Mouse (Mus musculus): ENCODE data around the gene Zbed5.
A peak's percentile ranks its signal among the peaks of the same experiment; 100 is the strongest.
"Not testable (repeated sequence)": the region's sequence is repeated elsewhere in the genome, so short reads cannot be mapped to it uniquely, and the experiment has no call there.

The Zbed5 gene

GRCm38 (mm10) chr5:129895198-129896088 lies at the start of gene Zbed5:
Zbed5 (plus strand) TSS chr5:129895723.
- peak; percentile 87 for DNase-seq (ENCODE audit: low spot score)

- peak; percentile 95 for DNase-seq (ENCODE audit: low spot score)
These were observed 48.6 kb upstream of the Zbed5 start, which contains the start of gene Sumf2 for GRCm38 (mm10) chr5:129846752-129847557. Sumf2 (plus strand) TSS chr5:129846986.

GRCm38 (mm10) chr5:129847558-129847820 lies 48.0 kb upstream of the Zbed5 start:
- no peak for DNase-seq (ENCODE audit: low spot score)

GRCm38 (mm10) chr5:129855163-129855562 lies 40.4 kb upstream of the Zbed5 start:
- DNase-seq (ENCODE audit: low spot score), result no peak

GRCm38 (mm10) chr5:129856414-129856813 lies 39.1 kb upstream of the Zbed5 start:
- no peak for DNase-seq (ENCODE audit: low spot score)

- DNase-seq (ENCODE audit: low spot score), result no peak
These were observed 33.2 kb upstream of the Zbed5 start for GRCm38 (mm10) chr5:129862325-129862724.

GRCm38 (mm10) chr5:129864467-129864866 lies 31.1 kb upstream of the Zbed5 start:
- peak; percentile 24 for DNase-seq (ENCODE audit: low spot score)

GRCm38 (mm10) chr5:129865841-129866240 lies 29.7 kb upstream of the Zbed5 start:
- no peak for DNase-seq (ENCODE audit: low spot score)

- no peak for DNase-seq (ENCODE audit: low spot score)
These were observed 26.1 kb upstream of the Zbed5 start for GRCm38 (mm10) chr5:129869238-129869995.

- DNase-seq (ENCODE audit: low spot score), result no peak
These were observed 24.3 kb upstream of the Zbed5 start for GRCm38 (mm10) chr5:129871238-129871637.

- no peak for DNase-seq (ENCODE audit: low spot score)
These were observed 21.6 kb upstream of the Zbed5 start for GRCm38 (mm10) chr5:129873942-129874341.

- no peak for DNase-seq (ENCODE audit: low spot score)
These were observed 20.4 kb upstream of the Zbed5 start for GRCm38 (mm10) chr5:129875098-129875497.

- DNase-seq (ENCODE audit: low spot score), result no peak
These were observed 17.6 kb upstream of the Zbed5 start for GRCm38 (mm10) chr5:129877731-129878455.

GRCm38 (mm10) chr5:129878946-129879345 lies 16.6 kb upstream of the Zbed5 start:
- DNase-seq (ENCODE audit: low spot score), result peak; percentile 57

GRCm38 (mm10) chr5:129879888-129880287 lies 15.6 kb upstream of the Zbed5 start:
- no peak for DNase-seq (ENCODE audit: low spot score)

- no peak for DNase-seq (ENCODE audit: low spot score)
These were observed 9.3 kb upstream of the Zbed5 start for GRCm38 (mm10) chr5:129886271-129886670.

- DNase-seq (ENCODE audit: low spot score), result peak; percentile 92
These were observed 8.4 kb upstream of the Zbed5 start, which contains the start of gene Chchd2 for GRCm38 (mm10) chr5:129886911-129887636. Chchd2 (minus strand) TSS chr5:129887470.

- DNase-seq (ENCODE audit: low spot score), result not testable (repeated sequence)
These were observed 5.1 kb upstream of the Zbed5 start for GRCm38 (mm10) chr5:129890390-129890789.

- DNase-seq (ENCODE audit: low spot score), result no peak
These were observed 2.9 kb downstream of the Zbed5 start, which contains the start of gene Phkg1 for GRCm38 (mm10) chr5:129898449-129898848. Phkg1 (minus strand) TSS chr5:129898549.

GRCm38 (mm10) chr5:129907775-129908174 lies 12.3 kb downstream of the Zbed5 start:
- no peak for DNase-seq (ENCODE audit: low spot score)

Measured in urinary bladder, postnatal 14 days (tissue).